Mouse (Mus musculus) cortical plate, adult 2 months (tissue): ENCODE results near the gene Btbd6.

Source experiments
- CTCF ChIP-seq: fragments of 200-500 bp; IDR thresholded peaks from 2 replicates; pipeline ENCODE4 v1.5.1; 2011; ENCODE audit warnings: mild to moderate bottlenecking, control low read depth, low read length; ENCODE audit not compliant: insufficient read depth; ENCODE audit errors: extremely low read depth
- POLR2A ChIP-seq: fragments of 200-500 bp; IDR thresholded peaks from 2 replicates; pipeline ENCODE4 v1.6.1; 2011; ENCODE audit warnings: mild to moderate bottlenecking, low read length, control low read depth; ENCODE audit not compliant: insufficient read depth; ENCODE audit errors: extremely low read depth

DNA sequence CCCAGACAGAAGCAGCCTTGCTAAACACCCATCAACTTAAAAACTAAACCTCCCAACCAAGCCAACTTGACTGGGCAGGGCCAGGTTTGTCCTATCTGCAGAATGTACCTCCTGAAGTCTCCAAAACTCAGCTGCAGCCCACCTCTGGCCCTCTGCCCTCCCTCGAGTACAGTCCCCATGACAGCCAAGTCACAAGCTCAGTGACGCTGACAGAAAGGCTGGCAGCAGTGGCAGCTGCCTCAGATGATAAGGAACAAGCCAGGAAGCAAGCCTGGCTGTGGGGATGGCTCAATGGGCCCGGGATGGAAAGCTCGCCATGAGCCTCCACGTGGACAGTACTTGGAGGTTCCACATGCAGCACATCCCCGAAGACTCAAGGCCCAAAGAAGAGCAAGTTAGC, 6.7 kb upstream of the Btbd6 start:
- TF ChIP-seq CTCF: no peak
- TF ChIP-seq POLR2A: no peak
